Mouse (Mus musculus) C2C12 (cell line): ENCODE measurements around the gene 2310057M21Rik. TPM values are rescaled to one million over a fixed set of nuclear protein-coding genes. Genes with fewer than 3 reads are reported as not detected.

ENCODE experiments used
- H3K27me3 ChIP-seq: one replicate; pipeline ENCODE4 v1.6.1; 2011; ENCODE audit not compliant: control insufficient read depth, insufficient read depth, insufficient read length
- H3K36me3 ChIP-seq: one replicate; pipeline ENCODE4 v1.6.1; 2011; ENCODE audit not compliant: control insufficient read depth, insufficient read depth
- H3K4me3 ChIP-seq: one replicate; pipeline ENCODE4 v1.5.1; 2011; ENCODE audit warnings: mild to moderate bottlenecking, control low read depth; ENCODE audit not compliant: poor library complexity, insufficient read depth, severe bottlenecking
- H3K79me2 ChIP-seq: one replicate; pipeline ENCODE4 v1.6.1; 2011; ENCODE audit not compliant: control insufficient read depth, insufficient read depth
- H3K79me3 ChIP-seq: one replicate; pipeline ENCODE4 v1.6.1; 2011; ENCODE audit warnings: low read depth, control low read depth
- H3ac ChIP-seq: one replicate; pipeline ENCODE3; 2011; ENCODE audit warnings: low read depth; ENCODE audit not compliant: control insufficient read depth, insufficient read length
- CEBPB ChIP-seq: IDR thresholded peaks from one replicate; pipeline ENCODE4 v1.6.1; 2011; ENCODE audit warnings: low read depth, mild to moderate bottlenecking, control low read depth, moderate library complexity
- CTCF ChIP-seq: IDR thresholded peaks from one replicate; pipeline ENCODE4 v1.5.1; 2011; ENCODE audit not compliant: control insufficient read depth, insufficient read depth, insufficient read length
- FOSL1 ChIP-seq: IDR thresholded peaks from one replicate; pipeline ENCODE4 v1.8.0; 2011; ENCODE audit warnings: mild to moderate bottlenecking, low read length; ENCODE audit not compliant: poor library complexity, insufficient read depth, severe bottlenecking
- MAX ChIP-seq: IDR thresholded peaks from one replicate; pipeline ENCODE4 v1.6.1; 2011; ENCODE audit warnings: mild to moderate bottlenecking, control low read depth
- MYOD1 ChIP-seq: IDR thresholded peaks from one replicate; pipeline ENCODE4 v1.6.1; 2011; ENCODE audit warnings: low read depth; ENCODE audit not compliant: control insufficient read depth, insufficient read length
- MYOG ChIP-seq: IDR thresholded peaks from one replicate; pipeline ENCODE4 v1.6.1; 2011; ENCODE audit not compliant: control insufficient read depth, insufficient read length; ENCODE audit errors: extremely low read depth
- USF1 ChIP-seq: IDR thresholded peaks from one replicate; pipeline ENCODE4 v1.6.1; 2011; ENCODE audit warnings: low read depth, mild to moderate bottlenecking, control low read depth, moderate library complexity
- polyA plus RNA-seq: library from polyadenylated mRNA; unstranded; fragments of >200 nt; fragmentation: generic; extraction: Trizol; gene quantifications from one replicate; pipeline ENCODE4 v1.2.1, GENCODE M21; 2012; ENCODE audit warnings: missing spikeins

Gene 2310057M21Rik
- polyA plus RNA-seq, 1 experiment = 12.3 TPM

- Histone ChIP-seq H3ac (no peak within 1 kb of the TSS), H3K27me3 (no peaks in the 10 kb centered on the region), H3K4me3 (no peak within 1 kb of the TSS), H3K79me3 (no peaks in the 10 kb centered on the region), H3K79me2 (no peaks in the 10 kb centered on the region), H3K36me3 (no peaks in the 10 kb centered on the region)
- TF ChIP-seq FOSL1 = no peak
- TF ChIP-seq USF1 = no peak
- no peak for TF ChIP-seq MAX
- no peak for TF ChIP-seq MYOG
- TF ChIP-seq CTCF = no peak
- no peak for TF ChIP-seq CEBPB
- no peak for TF ChIP-seq MYOD1
Measured at GRCm38 (mm10) chr7:131329416-131329815, 33.1 kb downstream of the 2310057M21Rik start, which contains the start of gene Fam24b. TSS of gene Fam24b (minus strand) at chr7:131329516.

GRCm38 (mm10) chr7:131327054-131327453 is 35.5 kb downstream of the 2310057M21Rik start:
- no peaks in the 10 kb centered on the region for H3K79me2 ChIP-seq
- H3K36me3 ChIP-seq = no peaks in the 10 kb centered on the region
- H3K4me3 ChIP-seq = no peak overlapping the region
- no peaks in the 10 kb centered on the region for H3K27me3 ChIP-seq
- no peaks in the 10 kb centered on the region for H3K79me3 ChIP-seq
- TF ChIP-seq FOSL1 = no peak
- no peak for TF ChIP-seq MAX
- no peak for TF ChIP-seq CTCF
- TF ChIP-seq MYOD1 = no peak
- TF ChIP-seq CEBPB = no peak
- no peak for TF ChIP-seq MYOG
- TF ChIP-seq USF1 = no peak
- no peak overlapping the region for H3ac ChIP-seq

GRCm38 (mm10) chr7:131322192-131322591 is 40.4 kb downstream of the 2310057M21Rik start, which contains the start of gene Cuzd1:
TSS of gene Cuzd1 (minus strand) at chr7:131322292.
- Histone ChIP-seq H3K79me2 (no peaks in the 10 kb centered on the region), H3K27me3 (no peaks in the 10 kb centered on the region), H3K4me3 (no peak within 1 kb of the TSS), H3K79me3 (no peaks in the 10 kb centered on the region), H3K36me3 (no peaks in the 10 kb centered on the region), H3ac (no peak within 1 kb of the TSS)
- TF ChIP-seq MYOD1 (no peak), MAX (no peak), CEBPB (no peak), USF1 (no peak), FOSL1 (no peak), CTCF (no peak), MYOG (no peak)

GRCm38 (mm10) chr7:131318340-131318739 is 44.2 kb downstream of the 2310057M21Rik start:
- Histone ChIP-seq H3K4me3 (no peak overlapping the region), H3K27me3 (no peaks in the 10 kb centered on the region), H3ac (no peak overlapping the region), H3K36me3 (no peaks in the 10 kb centered on the region), H3K79me2 (no peaks in the 10 kb centered on the region), H3K79me3 (no peaks in the 10 kb centered on the region)
- TF ChIP-seq MAX (no peak), FOSL1 (no peak), CTCF (no peak), MYOD1 (no peak), USF1 (no peak), MYOG (no peak), CEBPB (no peak)

GRCm38 (mm10) chr7:131317587-131317986 is 45.0 kb downstream of the 2310057M21Rik start:
- Histone ChIP-seq H3K27me3 (no peaks in the 10 kb centered on the region), H3K79me3 (no peaks in the 10 kb centered on the region), H3K79me2 (no peaks in the 10 kb centered on the region), H3K4me3 (no peak overlapping the region), H3ac (no peak overlapping the region), H3K36me3 (no peaks in the 10 kb centered on the region)
- TF ChIP-seq USF1 = peak; percentile 65
- no peak for TF ChIP-seq CEBPB

- H3K36me3 ChIP-seq = no peaks in the 10 kb centered on the region
- no peak overlapping the region for H3K4me3 ChIP-seq
- TF ChIP-seq USF1 = no peak
- TF ChIP-seq MAX = no peak
- no peak for TF ChIP-seq FOSL1
- no peak for TF ChIP-seq MYOG
- no peak for TF ChIP-seq MYOD1
- no peak for TF ChIP-seq CEBPB
- TF ChIP-seq CTCF = no peak
- no peak overlapping the region for H3ac ChIP-seq
- H3K79me2 ChIP-seq = no peaks in the 10 kb centered on the region
- H3K79me3 ChIP-seq = no peaks in the 10 kb centered on the region
- H3K27me3 ChIP-seq = no peaks in the 10 kb centered on the region
Measured at GRCm38 (mm10) chr7:131314493-131314892, 48.1 kb downstream of the 2310057M21Rik start.
